Mouse (Mus musculus): ENCODE data around the gene Tomm70a.
"Not testable (repeated sequence)": the region's sequence is repeated elsewhere in the genome, so short reads cannot be mapped to it uniquely, and the experiment has no call there.

Gene Tomm70a

GRCm38 (mm10) chr16:57151437-57151836, 29.9 kb downstream of the Tomm70a start:
- DNase-seq (ENCODE audit: low spot score): no peak

- DNase-seq (ENCODE audit: low spot score): no peak
These were observed 34.4 kb downstream of the Tomm70a start for GRCm38 (mm10) chr16:57155899-57156298.

- no peak for DNase-seq (ENCODE audit: low spot score)
These were observed 35.6 kb downstream of the Tomm70a start for GRCm38 (mm10) chr16:57157076-57157475.

GRCm38 (mm10) chr16:57157728-57158127, 36.2 kb downstream of the Tomm70a start:
- no peak for DNase-seq (ENCODE audit: low spot score)

GRCm38 (mm10) chr16:57159835-57160234, 38.3 kb downstream of the Tomm70a start:
- no peak for DNase-seq (ENCODE audit: low spot score)

- no peak for DNase-seq (ENCODE audit: low spot score)
These were observed 41.3 kb downstream of the Tomm70a start for GRCm38 (mm10) chr16:57162841-57163240.

GRCm38 (mm10) chr16:57163694-57164093, 42.2 kb downstream of the Tomm70a start:
- no peak for DNase-seq (ENCODE audit: low spot score)

- DNase-seq (ENCODE audit: low spot score): no peak
These were observed 43.7 kb downstream of the Tomm70a start for GRCm38 (mm10) chr16:57165157-57165556.

GRCm38 (mm10) chr16:57166086-57166485, 44.6 kb downstream of the Tomm70a start:
- DNase-seq (ENCODE audit: low spot score): no peak

- DNase-seq (ENCODE audit: low spot score): peak; percentile 94
These were observed 45.4 kb downstream of the Tomm70a start, which contains the start of gene Nit2 for GRCm38 (mm10) chr16:57166611-57167513. Nit2 (minus strand) TSS chr16:57167341.

- DNase-seq (ENCODE audit: low spot score): no peak
These were observed 46.0 kb downstream of the Tomm70a start for GRCm38 (mm10) chr16:57167514-57167912.

GRCm38 (mm10) chr16:57168236-57168635, 46.7 kb downstream of the Tomm70a start:
- no peak for DNase-seq (ENCODE audit: low spot score)

GRCm38 (mm10) chr16:57171161-57171560, 49.7 kb downstream of the Tomm70a start:
- DNase-seq (ENCODE audit: low spot score): no peak

- DNase-seq (ENCODE audit: low spot score): no peak
These were observed 50.1 kb downstream of the Tomm70a start for GRCm38 (mm10) chr16:57171570-57171969.

GRCm38 (mm10) chr16:57174480-57174879, 53.0 kb downstream of the Tomm70a start:
- not testable (repeated sequence) for DNase-seq (ENCODE audit: low spot score)

- DNase-seq (ENCODE audit: low spot score): no peak
These were observed 54.2 kb downstream of the Tomm70a start for GRCm38 (mm10) chr16:57175751-57176150.

- no peak for DNase-seq (ENCODE audit: low spot score)
These were observed 54.8 kb downstream of the Tomm70a start for GRCm38 (mm10) chr16:57176276-57176675.

- DNase-seq (ENCODE audit: low spot score): peak; percentile 51
These were observed 55.8 kb downstream of the Tomm70a start for GRCm38 (mm10) chr16:57177254-57177653.

- no peak for DNase-seq (ENCODE audit: low spot score)
These were observed 56.2 kb downstream of the Tomm70a start for GRCm38 (mm10) chr16:57177664-57178063.

GRCm38 (mm10) chr16:57181180-57181579, 59.7 kb downstream of the Tomm70a start:
- DNase-seq (ENCODE audit: low spot score): no peak

GRCm38 (mm10) chr16:57182037-57182436, 60.5 kb downstream of the Tomm70a start:
- DNase-seq (ENCODE audit: low spot score): no peak

GRCm38 (mm10) chr16:57186618-57187017, 65.1 kb downstream of the Tomm70a start:
- no peak for DNase-seq (ENCODE audit: low spot score)

- no peak for DNase-seq (ENCODE audit: low spot score)
These were observed 68.0 kb downstream of the Tomm70a start for GRCm38 (mm10) chr16:57189493-57189892.

- no peak for DNase-seq (ENCODE audit: low spot score)
These were observed 68.9 kb downstream of the Tomm70a start for GRCm38 (mm10) chr16:57190390-57190789.
